Mouse (Mus musculus) limb, embryonic 11.5 days (tissue): ENCODE results near the gene Svs1. TPM values are rescaled to one million over a fixed set of nuclear protein-coding genes. Genes with fewer than 3 reads are reported as not detected.
A peak's percentile ranks its signal among the peaks of the same experiment; 100 is the strongest.

Experiments
- ATAC-seq: fragments of 200-750 bp; cut with Nextera tagmentation; 2 replicates; pipeline ENCODE4 v1.8.0; 2017; ENCODE audit warnings: low read depth; ENCODE audit not compliant: insufficient number of reproducible peaks, low FRiP score, low TSS enrichment
- DNase-seq: peaks from one replicate; pipeline ENCODE4 v3.0.0-alpha.2; 2015; ENCODE audit warnings: low spot score
- H3K27ac ChIP-seq: fragments of 300-500 bp; sonication (generic); replicated peaks from 2 replicates; pipeline ENCODE4 v1.5.1; 2014; ENCODE audit warnings: low read depth, mild to moderate bottlenecking, low read length
- H3K27me3 ChIP-seq: fragments of 300-500 bp; sonication (generic); 2 replicates; pipeline ENCODE4 v1.6.1; 2014; ENCODE audit warnings: mild to moderate bottlenecking, low read length, mixed read lengths; ENCODE audit not compliant: control insufficient read depth, insufficient read depth
- H3K36me3 ChIP-seq: fragments of 300-500 bp; sonication (generic); 2 replicates; pipeline ENCODE4 v1.6.1; 2014; ENCODE audit warnings: mild to moderate bottlenecking, low read length, moderate library complexity, mixed read lengths; ENCODE audit not compliant: control insufficient read depth, insufficient read depth
- H3K4me1 ChIP-seq: fragments of 300-500 bp; sonication (generic); 2 replicates; pipeline ENCODE4 v1.6.1; 2014; ENCODE audit warnings: low read length, mixed read lengths; ENCODE audit not compliant: control insufficient read depth, insufficient read depth
- H3K4me2 ChIP-seq: fragments of 300-500 bp; sonication (generic); 2 replicates; pipeline ENCODE4 v1.6.1; 2014; ENCODE audit warnings: low read depth, mild to moderate bottlenecking, moderate library complexity; ENCODE audit not compliant: severe bottlenecking
- H3K4me3 ChIP-seq: fragments of 300-500 bp; sonication (generic); 2 replicates; pipeline ENCODE4 v1.5.1; 2014; ENCODE audit warnings: low read depth, low read length
- H3K9ac ChIP-seq: fragments of 300-500 bp; sonication (generic); 2 replicates; pipeline ENCODE4 v1.6.1; 2014; ENCODE audit warnings: mild to moderate bottlenecking, low read length
- H3K9me3 ChIP-seq: fragments of 300-500 bp; sonication (generic); 2 replicates; pipeline ENCODE4 v1.6.1; 2016; ENCODE audit warnings: low read length; ENCODE audit not compliant: control insufficient read depth
- WGBS: fragments of 180-500 bp; shearing (Covaris S2); extraction: QIAGEN DNeasy Blood & Tissue Kit; methylation state at CpG from one replicate; pipeline ENCODE4 v1.1.7; 2014; 5-methylcytosine and 5-hydroxymethylcytosine counted together
- polyA plus RNA-seq: library from polyadenylated mRNA; unstranded; fragments of >200 nt; fragmentation: Nextera tagmentation; extraction: Ambion mirVana; gene quantifications from 2 replicates; pipeline ENCODE4 v1.2.1, GENCODE M21; 2014

Svs1 gene
- polyA plus RNA-seq = not detected in 2 replicates

DNA sequence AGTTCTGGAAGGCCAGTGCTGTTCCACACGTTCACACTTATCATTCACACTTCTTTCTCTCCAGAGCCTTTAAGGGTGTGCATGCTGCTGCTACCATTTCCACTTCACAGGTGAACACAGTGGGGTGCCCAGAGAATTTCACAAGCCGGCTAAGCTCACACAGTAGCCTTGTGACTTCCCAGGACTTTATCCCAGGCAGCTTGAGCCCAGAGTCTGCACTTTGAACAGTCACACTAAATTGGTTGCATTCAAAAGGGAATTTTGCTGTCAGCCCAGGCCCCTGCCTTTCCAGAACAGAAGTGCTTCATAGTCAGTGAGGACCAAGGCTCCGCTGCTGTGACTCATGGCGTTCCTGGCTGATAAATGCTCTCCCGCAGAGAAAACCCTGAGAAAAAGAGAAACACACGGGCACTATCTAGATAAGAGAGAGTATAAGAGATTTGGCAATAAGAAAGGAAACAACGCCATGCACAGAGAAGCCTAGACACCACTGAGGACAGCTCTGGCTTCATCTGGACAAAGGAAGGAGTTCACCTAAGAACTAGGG, at the start of gene Svs1:
TSS of gene Svs1 (plus strand) at position 418 of the 547 bp plus-strand sequence.
- H3K4me3 ChIP-seq = no peak within 1 kb of the TSS
- 47% methylated on average over 7 of the region's 7 CpGs for WGBS
- H3K4me2 ChIP-seq = no peak within 1 kb of the TSS
- no peaks in the 10 kb centered on the region for H3K4me1 ChIP-seq
- no peaks in the 10 kb centered on the region for H3K27me3 ChIP-seq
- no peak within 1 kb of the TSS for H3K9ac ChIP-seq
- no peak for ATAC-seq
- no peak within 1 kb of the TSS for H3K27ac ChIP-seq
- DNase-seq = no peak
- H3K36me3 ChIP-seq = no peaks in the 10 kb centered on the region
- no peaks in the 10 kb centered on the region for H3K9me3 ChIP-seq

GRCm38 (mm10) chr6:48949596-48949995, 37.1 kb upstream of the Svs1 start:
- no peak for ATAC-seq
- H3K9ac ChIP-seq = no peak overlapping the region
- no peaks in the 10 kb centered on the region for H3K4me1 ChIP-seq
- H3K4me2 ChIP-seq = no peak overlapping the region
- DNase-seq = no peak
- H3K4me3 ChIP-seq = no peak overlapping the region
- H3K36me3 ChIP-seq = no peaks in the 10 kb centered on the region
- no peaks in the 10 kb centered on the region for H3K9me3 ChIP-seq
- no peaks in the 10 kb centered on the region for H3K27me3 ChIP-seq
- WGBS = 78% methylated on average over 2 of the region's 2 CpGs
- no peak overlapping the region for H3K27ac ChIP-seq

- Histone ChIP-seq H3K9ac (no peak overlapping the region), H3K27me3 (no peaks in the 10 kb centered on the region), H3K4me1 (no peaks in the 10 kb centered on the region), H3K9me3 (no peaks in the 10 kb centered on the region), H3K4me2 (no peak overlapping the region), H3K27ac (no peak overlapping the region), H3K36me3 (no peaks in the 10 kb centered on the region), H3K4me3 (no peak overlapping the region)
- ATAC-seq (no peak), DNase-seq (no peak)
- 81% methylated on average over 5 of the region's 5 CpGs for WGBS
Measured at GRCm38 (mm10) chr6:48950676-48951075, 36.0 kb upstream of the Svs1 start.

GRCm38 (mm10) chr6:48951630-48952029, 35.0 kb upstream of the Svs1 start:
- Histone ChIP-seq H3K9me3 (no peaks in the 10 kb centered on the region), H3K27me3 (no peaks in the 10 kb centered on the region), H3K4me3 (no peak overlapping the region), H3K27ac (no peak overlapping the region), H3K4me2 (no peak overlapping the region), H3K36me3 (no peaks in the 10 kb centered on the region), H3K4me1 (no peaks in the 10 kb centered on the region), H3K9ac (no peak overlapping the region)
- 93% methylated on average over 6 of the region's 6 CpGs for WGBS
- no peak for DNase-seq
- no peak for ATAC-seq

DNA sequence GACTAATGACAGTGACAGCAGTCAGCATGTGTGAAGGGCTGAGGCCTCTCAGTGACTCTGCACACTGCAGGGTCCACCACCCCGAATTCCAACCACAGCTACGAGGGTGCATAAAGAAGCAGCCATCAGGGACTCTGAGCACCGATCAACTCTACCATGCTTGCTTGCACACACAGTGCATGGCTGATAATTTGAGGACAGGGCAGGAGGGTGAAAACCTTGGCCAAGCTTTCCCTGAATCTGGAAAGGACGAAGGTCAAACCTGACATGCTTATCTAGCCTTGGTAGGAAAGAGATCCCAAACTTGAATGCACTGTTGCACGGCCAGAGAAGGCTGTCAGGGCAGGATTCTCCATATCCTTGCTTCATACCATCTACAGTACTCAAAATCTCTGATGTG, 33.4 kb upstream of the Svs1 start:
- H3K4me1 ChIP-seq = no peaks in the 10 kb centered on the region
- no peak for DNase-seq

GRCm38 (mm10) chr6:48954211-48954610, 32.5 kb upstream of the Svs1 start:
- DNase-seq = no peak
- Histone ChIP-seq H3K27ac (no peak overlapping the region), H3K27me3 (no peaks in the 10 kb centered on the region), H3K4me3 (no peak overlapping the region), H3K9me3 (no peaks in the 10 kb centered on the region), H3K4me1 (no peaks in the 10 kb centered on the region), H3K4me2 (no peak overlapping the region), H3K9ac (no peak overlapping the region), H3K36me3 (no peaks in the 10 kb centered on the region)
- no peak for ATAC-seq
- WGBS = 85% methylated on average over 5 of the region's 5 CpGs

More for the DNA sequence above, 33.4 kb upstream of the Svs1 start:
- Histone ChIP-seq H3K4me3 (no peak overlapping the region), H3K36me3 (no peaks in the 10 kb centered on the region), H3K27ac (no peak overlapping the region), H3K27me3 (no peaks in the 10 kb centered on the region), H3K9ac (no peak overlapping the region), H3K4me2 (no peak overlapping the region), H3K9me3 (no peaks in the 10 kb centered on the region)
- 90% methylated on average over 5 of the region's 5 CpGs for WGBS
- ATAC-seq = no peak

DNA sequence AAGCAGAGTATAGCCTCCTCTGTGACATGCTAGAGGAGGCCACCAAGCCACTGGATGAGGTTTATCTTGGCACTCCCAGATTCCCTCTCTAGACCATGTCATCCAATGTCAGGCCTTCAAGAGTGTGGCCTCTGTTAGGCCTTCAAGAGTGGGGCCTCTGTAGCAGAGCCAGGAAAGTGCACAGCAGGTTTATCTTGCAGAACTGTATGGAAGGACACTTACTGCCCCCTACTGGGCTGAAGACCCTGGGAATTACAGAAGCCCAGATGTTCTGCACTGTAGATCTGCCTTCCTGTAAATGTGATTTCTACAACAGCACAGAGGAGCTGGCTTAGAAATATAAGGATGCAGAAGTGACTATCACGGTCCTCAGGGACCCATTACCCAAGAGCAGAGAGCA, 31.7 kb upstream of the Svs1 start:
- Histone ChIP-seq H3K27me3 (no peaks in the 10 kb centered on the region), H3K27ac (no peak overlapping the region), H3K4me3 (no peak overlapping the region), H3K9me3 (no peaks in the 10 kb centered on the region), H3K4me2 (no peak overlapping the region), H3K9ac (no peak overlapping the region), H3K36me3 (no peaks in the 10 kb centered on the region), H3K4me1 (no peaks in the 10 kb centered on the region)
- DNase-seq (peak; percentile 63), ATAC-seq (no peak)
- 59% methylated on average over 1 of the region's 1 CpGs for WGBS

- DNase-seq = no peak
- H3K4me1 ChIP-seq = no peaks in the 10 kb centered on the region
- H3K4me2 ChIP-seq = no peak overlapping the region
- H3K27me3 ChIP-seq = no peaks in the 10 kb centered on the region
- no peak overlapping the region for H3K4me3 ChIP-seq
- WGBS = 86% methylated on average over 4 of the region's 4 CpGs
- no peaks in the 10 kb centered on the region for H3K9me3 ChIP-seq
- no peak for ATAC-seq
- H3K9ac ChIP-seq = no peak overlapping the region
- no peak overlapping the region for H3K27ac ChIP-seq
- H3K36me3 ChIP-seq = no peaks in the 10 kb centered on the region
Measured at GRCm38 (mm10) chr6:48956785-48957184, 29.9 kb upstream of the Svs1 start.

DNA sequence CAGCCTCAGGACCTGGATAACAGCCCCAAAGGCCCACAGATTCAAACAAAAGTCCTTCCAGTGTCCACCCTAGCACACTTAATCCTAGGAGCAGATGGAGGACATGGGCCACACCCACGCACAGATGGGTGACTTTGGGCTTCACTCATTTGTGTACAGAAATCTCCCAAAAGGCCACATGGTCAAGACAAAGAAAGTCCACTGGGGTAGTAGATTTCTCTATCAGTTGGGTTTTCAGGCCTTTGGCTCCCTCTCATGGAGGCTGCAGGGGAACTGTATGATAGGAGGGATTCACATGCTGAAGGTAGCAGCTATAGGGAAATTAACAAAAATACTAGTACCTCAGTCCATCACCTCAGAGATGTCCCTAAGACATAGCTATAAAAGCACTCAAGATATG, 28.6 kb upstream of the Svs1 start:
- Histone ChIP-seq H3K27me3 (no peaks in the 10 kb centered on the region), H3K4me1 (no peaks in the 10 kb centered on the region), H3K9me3 (no peaks in the 10 kb centered on the region), H3K9ac (no peak overlapping the region), H3K4me3 (no peak overlapping the region), H3K4me2 (no peak overlapping the region), H3K36me3 (no peaks in the 10 kb centered on the region), H3K27ac (no peak overlapping the region)
- 85% methylated on average over 1 of the region's 1 CpGs for WGBS
- DNase-seq (no peak), ATAC-seq (no peak)
